In genomic region chr7:26781767-26782131, GRCm38 (mm10) we compare ENCODE assay signal across 19 mouse cellular contexts. TPM values are rescaled to one million over a fixed set of nuclear protein-coding genes. Genes with fewer than 3 reads are reported as not detected.
DNase-seq lines count a peak whose midpoint lies in the region; ATAC-seq and TF ChIP-seq lines count a peak whose summit lies in the region.
"Had no signal": no experiment of that assay in that cellular context is flagged by ENCODE, and none has a peak within 500 bp of the region (broad histone marks: within the 10 kb centered on the region; RNA-seq: fewer than 3 reads in every experiment).

No protein-coding gene starts in this region.

- ATAC-seq in embryonic facial prominence, embryonic 14.5 days (ENCODE audit: low read depth): no peak
- peak; percentile 57; the same call in 1 of the 2 replicates for ATAC-seq in liver, embryonic 15.5 days (ENCODE audit: insufficient read depth)
- ATAC-seq: activated CD4-positive, CD25-positive, alpha-beta regulatory T cell, adult 4 months; forebrain, embryonic 16.5 days had no signal

- in situ Hi-C loops in CH12.LX (cut with MboI; ENCODE audit: low pct_ligation_motif_present, low pct_unique_long_range_greater_than_20kb, low sequenced_read_pairs) (no loop called here), ES-E14 (cut with MboI; ENCODE audit: low sequenced_read_pairs in 2 of 2, unreplicated experiment in 2 of 2) (no loop called here)

- no peaks in the 10 kb centered on the region for H3K36me3 ChIP-seq in CH12.LX (replicated peaks in 1 of 2; ENCODE audit: control insufficient read depth in 1 of 2, insufficient read depth in 1 of 2, low read length in 1 of 2)
- H3K36me3 ChIP-seq in ES-E14 (ENCODE audit: control insufficient read depth, insufficient read depth, low read length, poor library complexity, severe bottlenecking): no peaks in the 10 kb centered on the region
- no peaks in the 10 kb centered on the region for H3K36me3 ChIP-seq in embryonic facial prominence, embryonic 14.5 days (ENCODE audit: control insufficient read depth, insufficient read depth, low read length)
- H3K36me3 ChIP-seq in liver, embryonic 15.5 days (replicated peaks): no peaks in the 10 kb centered on the region
- H3K36me3 ChIP-seq: limb, embryonic 15.5 days had no signal

- H3K4me1 ChIP-seq in CH12.LX (ENCODE audit: control insufficient read depth in 1 of 2, insufficient read depth in 2 of 2) (peaks cover 37 to 51% of the 10 kb centered on the region in 2 experiments), ES-E14 (ENCODE audit: control insufficient read depth in 2 of 2, insufficient read depth in 2 of 2, low read length in 2 of 2, poor library complexity in 1 of 2) (peaks cover 9 to 22% of the 10 kb centered on the region in 2 experiments)
- no peaks in the 10 kb centered on the region for H3K4me1 ChIP-seq in embryonic facial prominence, embryonic 14.5 days (ENCODE audit: control insufficient read depth, insufficient read depth, low read length)
- H3K4me1 ChIP-seq in liver, embryonic 15.5 days (replicated peaks): no peaks in the 10 kb centered on the region
- H3K4me1 ChIP-seq: limb, embryonic 15.5 days had no signal

- no peaks in the 10 kb centered on the region for H3K9me3 ChIP-seq in CH12.LX (replicated peaks; ENCODE audit: low read length)
- no peaks in the 10 kb centered on the region for H3K9me3 ChIP-seq in ES-E14 (ENCODE audit: control insufficient read depth, insufficient read depth, low read depth, low read length)
- no peaks in the 10 kb centered on the region for H3K9me3 ChIP-seq in embryonic facial prominence, embryonic 14.5 days (ENCODE audit: control insufficient read depth, low read length)
- no peaks in the 10 kb centered on the region for H3K9me3 ChIP-seq in liver, embryonic 15.5 days (replicated peaks)
- H3K9me3 ChIP-seq: limb, embryonic 15.5 days had no signal

- WGBS in embryonic facial prominence, embryonic 14.5 days: 18% methylated on average over 6 of the region's 8 CpGs
- WGBS in liver, embryonic 15.5 days (ENCODE audit: insufficient replicate concordance): 48% methylated on average over 8 of the region's 8 CpGs

- H3K9ac ChIP-seq in CH12.LX (ENCODE audit: insufficient read depth, low read depth) (no peak overlapping the region), ES-E14 (ENCODE audit: insufficient read depth, low read depth, low read length, poor library complexity, severe bottlenecking) (no peak overlapping the region)
- no peak overlapping the region for H3K9ac ChIP-seq in embryonic facial prominence, embryonic 14.5 days (ENCODE audit: low read depth, low read length)
- H3K9ac ChIP-seq in liver, embryonic 15.5 days: no peak overlapping the region
- H3K9ac ChIP-seq: limb, embryonic 15.5 days had no signal

- no peak for TF ChIP-seq RAD21 in CH12.LX (IDR thresholded peaks at IDR 0.05; ENCODE audit: low read depth, low read length)

- intact Hi-C loops in gastrocnemius, postnatal 14 days (cut with DNase I; ENCODE audit: low total_unique reads): no loop called here

- H3K27ac ChIP-seq in CH12.LX (ENCODE audit: insufficient read depth, low read depth): no peak overlapping the region
- peak overlapping the region; percentile 65; the same call in 1 of the 2 replicates for H3K27ac ChIP-seq in ES-E14 (ENCODE audit: insufficient read depth, low read depth, low read length, poor library complexity, severe bottlenecking)
- H3K27ac ChIP-seq in embryonic facial prominence, embryonic 14.5 days (replicated peaks; ENCODE audit: low read depth, low read length): no peak overlapping the region
- no peak overlapping the region for H3K27ac ChIP-seq in liver, embryonic 15.5 days (replicated peaks)
- H3K27ac ChIP-seq: gastrocnemius, adult 2 months; limb, embryonic 15.5 days had no signal

- H3K4me3 ChIP-seq in CH12.LX (replicated peaks in 1 of 3; ENCODE audit: low read depth in 2 of 3, low read length in 2 of 3, poor library complexity in 1 of 3) (peak overlapping the region in 1 of 3 experiments; percentile 25), ES-E14 (ENCODE audit: insufficient read depth in 1 of 2, low read depth in 1 of 2, low read length in 2 of 2, poor library complexity in 1 of 2, severe bottlenecking in 1 of 2) (no peak overlapping the region)
- no peak overlapping the region for H3K4me3 ChIP-seq in embryonic facial prominence, embryonic 14.5 days (ENCODE audit: low read depth, low read length)
- no peak overlapping the region for H3K4me3 ChIP-seq in liver, embryonic 15.5 days (replicated peaks)
- H3K4me3 ChIP-seq: gastrocnemius, adult 2 months; limb, embryonic 15.5 days; myocyte had no signal

- TF ChIP-seq EP300 in CH12.LX (IDR thresholded peaks at IDR 0.05; ENCODE audit: low read length): no peak

- H3K27me3 ChIP-seq in CH12.LX (replicated peaks): peaks cover 2% of the 10 kb centered on the region
- no peaks in the 10 kb centered on the region for H3K27me3 ChIP-seq in embryonic facial prominence, embryonic 14.5 days (replicated peaks; ENCODE audit: control insufficient read depth, insufficient read depth, low read length)
- no peaks in the 10 kb centered on the region for H3K27me3 ChIP-seq in liver, embryonic 15.5 days
- H3K27me3 ChIP-seq: limb, embryonic 15.5 days had no signal

- TF ChIP-seq POLR2A in CH12.LX (IDR thresholded peaks at IDR 0.05; ENCODE audit: low read depth, low read length): no peak

- peaks cover 5% of the 10 kb centered on the region; the same call in 1 of the 2 replicates for H3K79me2 ChIP-seq in CH12.LX (replicated peaks; ENCODE audit: control insufficient read depth, extremely low read depth, insufficient read depth, poor library complexity, severe bottlenecking)

- H3K4me2 ChIP-seq in CH12.LX (ENCODE audit: insufficient read depth, low read depth, poor library complexity, severe bottlenecking): peak overlapping the region; percentile 92; the same call in 1 of the 2 replicates
- H3K4me2 ChIP-seq in embryonic facial prominence, embryonic 14.5 days (ENCODE audit: low read depth, low read length): no peak overlapping the region
- no peak overlapping the region for H3K4me2 ChIP-seq in liver, embryonic 15.5 days
- H3K4me2 ChIP-seq: limb, embryonic 15.5 days had no signal

- dilution Hi-C loops in CH12.LX (cut with MboI; ENCODE audit: extremely low pct_ligation_motif_present, extremely low pct_unique_long_range_greater_than_20kb, low sequenced_read_pairs): no loop called here

- TF ChIP-seq CTCF in CH12.LX (conservative IDR thresholded peaks at IDR 0.05 in 1 of 2, IDR thresholded peaks at IDR 0.05 in 1 of 2; ENCODE audit: low read depth in 2 of 2, low read length in 2 of 2): no peak

- no peak for DNase-seq in CH12.LX (ENCODE audit: extremely low read depth)
- DNase-seq in ES-E14 (ENCODE audit: low read depth, low spot score): no peak
- peak; percentile 14 for DNase-seq in embryonic facial prominence, embryonic 14.5 days (ENCODE audit: low spot score)
- DNase-seq in gastrocnemius, adult 8-10 months (ENCODE audit: low spot score in 2 of 2): no peak
- no peak for DNase-seq in gastrocnemius, postnatal 14 days
- no peak for DNase-seq in gastrocnemius, postnatal 4 days (ENCODE audit: low spot score in 2 of 2)
- DNase-seq: cerebellum, postnatal 36 days; gastrocnemius, adult 2 months; kidney, postnatal 10 days had no signal

TF ChIP-seq in CH12.LX, 34 proteins besides CTCF, POLR2A, EP300 and RAD21:
- TF ChIP-seq ZNF384 (IDR thresholded peaks at IDR 0.05; ENCODE audit: low read depth, low read length) (0 out of 2 replicates have a peak, but pooled peaks have one; percentile 16), BHLHE40 (IDR thresholded peaks at IDR 0.05; ENCODE audit: low read depth, low read length) (no peak), SMC3 (IDR thresholded peaks at IDR 0.05; ENCODE audit: low read depth, low read length) (no peak)
TF ChIP-seq in CH12.LX: peak in this region for 1.

TF ChIP-seq in ES-E14, 5 proteins besides CTCF, POLR2A, EP300 and RAD21:
- no peak for TF ChIP-seq ZC3H11A (IDR thresholded peaks at IDR 0.05; ENCODE audit: borderline replicate concordance, low read depth, low read length)
- TF ChIP-seq ZNF384 (IDR thresholded peaks at IDR 0.05; ENCODE audit: low read depth, low read length): peak; percentile 70

RNA-seq across cellular contexts. Expression of gene Cyp2b19, which starts 24.8 kb away (rescaled TPM):
- total RNA-seq in CH12.LX (2012; rRNA removed) (0.04 TPM in 2 replicates), CH12.LX (2014; rRNA removed) (not detected in 2 replicates), ES-E14 (2012; rRNA removed) (not detected in 2 replicates)
- polyA plus RNA-seq in CH12.LX (2012; ENCODE audit: insufficient read length, low read depth): 0.11 and 0.22 TPM in 2 replicates
- 0.09 and 1.1 TPM in 2 replicates for polyA plus RNA-seq in embryonic facial prominence, embryonic 14.5 days (2014; fragmentation: Nextera tagmentation; extraction: Ambion mirVana)
- not detected in 2 replicates for polyA plus RNA-seq in liver, embryonic 15.5 days (2015; fragmentation: Nextera tagmentation; extraction: Ambion mirVana)
- not detected for total RNA-seq in gastrocnemius, adult 8-10 months (2022)
- total RNA-seq in gastrocnemius, postnatal 14 days (2021): not detected
- total RNA-seq in gastrocnemius, postnatal 4 days (2021): not detected
- total RNA-seq: adrenal gland, postnatal 4 days; gastrocnemius, adult 2 months; heart, adult 8-10 months; layer of hippocampus, postnatal 10 days; left cerebral cortex, postnatal 14 days had no signal
- polyA plus RNA-seq: activated CD4-positive, CD25-positive, alpha-beta regulatory T cell, adult 4 months; heart, postnatal 0 days; myocyte had no signal

RNA-seq across cellular contexts. Expression of gene Cyp2g1, which starts 26.9 kb away (rescaled TPM):
- total RNA-seq in CH12.LX (2012; rRNA removed): 0.25 and 0.34 TPM in 2 replicates
- total RNA-seq in CH12.LX (2014; rRNA removed): not detected in 2 replicates
- not detected in 2 replicates for polyA plus RNA-seq in CH12.LX (2012; ENCODE audit: insufficient read length, low read depth)
- total RNA-seq in ES-E14 (2012; rRNA removed): not detected in 2 replicates
- polyA plus RNA-seq in embryonic facial prominence, embryonic 14.5 days (2014; fragmentation: Nextera tagmentation; extraction: Ambion mirVana): 4.6 and 6.1 TPM in 2 replicates
- polyA plus RNA-seq in liver, embryonic 15.5 days (2015; fragmentation: Nextera tagmentation; extraction: Ambion mirVana): not detected in 2 replicates
- total RNA-seq in gastrocnemius, adult 8-10 months (2022): not detected
- not detected for total RNA-seq in gastrocnemius, postnatal 14 days (2021)
- not detected for total RNA-seq in gastrocnemius, postnatal 4 days (2021)
- total RNA-seq: gastrocnemius, adult 2 months; heart, adult 8-10 months; layer of hippocampus, postnatal 10 days; left cerebral cortex, postnatal 14 days had no signal
- polyA plus RNA-seq: activated CD4-positive, CD25-positive, alpha-beta regulatory T cell, adult 4 months; forebrain, embryonic 16.5 days; heart, postnatal 0 days; limb, embryonic 15.5 days; myocyte had no signal

RNA-seq across cellular contexts. Expression of gene Cyp2a5, which starts 53.4 kb away (rescaled TPM):
- total RNA-seq in CH12.LX (2012; rRNA removed) (not detected in 2 replicates), CH12.LX (2014; rRNA removed) (not detected in 2 replicates), ES-E14 (2012; rRNA removed) (not detected in 2 replicates)
- not detected in 2 replicates for polyA plus RNA-seq in CH12.LX (2012; ENCODE audit: insufficient read length, low read depth)
- 1.1 and 3.5 TPM in 2 replicates for polyA plus RNA-seq in embryonic facial prominence, embryonic 14.5 days (2014; fragmentation: Nextera tagmentation; extraction: Ambion mirVana)
- 1.1 and 2.1 TPM in 2 replicates for polyA plus RNA-seq in liver, embryonic 15.5 days (2015; fragmentation: Nextera tagmentation; extraction: Ambion mirVana)
- under 1 TPM in 1 of 4 experiments, not detected in 3; 0.88 TPM for total RNA-seq in gastrocnemius, adult 8-10 months (2022)
- total RNA-seq in gastrocnemius, postnatal 14 days (2021): not detected
- total RNA-seq in gastrocnemius, postnatal 4 days (2021): not detected
- total RNA-seq: gastrocnemius, adult 2 months; left cerebral cortex, postnatal 14 days had no signal
- polyA plus RNA-seq: activated CD4-positive, CD25-positive, alpha-beta regulatory T cell, adult 4 months; heart, postnatal 0 days; limb, embryonic 15.5 days; myocyte had no signal
